Mouse (Mus musculus) layer of hippocampus, adult 11-12 months (tissue): Measurements from ENCODE around the gene Micu2.

ENCODE experiments used
- DNase-seq: peaks from one replicate; pipeline ENCODE4 v3.0.0; 2022; ENCODE audit warnings: low spot score

Gene Micu2

GRCm38 (mm10) chr14:57998526-57999401, at the start of gene Micu2:
Gene Micu2, minus strand, starts transcription at chr14:57999262.
- peak; percentile 83 for DNase-seq

- no peak for DNase-seq
These were observed 47.7 kb upstream of the Micu2 start for GRCm38 (mm10) chr14:58046639-58047284.

- DNase-seq, result no peak
These were observed 37.1 kb upstream of the Micu2 start for GRCm38 (mm10) chr14:58036174-58036573.

DNA sequence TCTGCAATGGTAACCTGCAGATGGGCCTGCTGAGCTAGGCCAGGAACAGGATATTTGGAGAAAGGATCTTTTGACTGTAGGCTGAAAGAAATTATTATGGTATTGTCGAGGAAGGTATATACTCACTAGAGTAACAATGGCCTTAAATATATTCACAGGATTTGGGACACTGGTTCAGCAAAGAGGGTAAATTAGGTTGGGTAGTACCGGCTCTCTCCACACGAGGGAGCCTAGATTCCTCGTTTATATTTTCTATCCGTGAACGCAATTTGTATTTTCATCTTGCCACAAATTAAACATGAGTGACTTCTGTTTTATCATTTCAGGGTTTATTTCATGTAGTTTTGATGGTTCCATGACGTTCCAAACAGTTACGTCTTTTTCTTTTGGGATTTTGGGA, 35.5 kb upstream of the Micu2 start:
- peak; percentile 77 for DNase-seq

DNA sequence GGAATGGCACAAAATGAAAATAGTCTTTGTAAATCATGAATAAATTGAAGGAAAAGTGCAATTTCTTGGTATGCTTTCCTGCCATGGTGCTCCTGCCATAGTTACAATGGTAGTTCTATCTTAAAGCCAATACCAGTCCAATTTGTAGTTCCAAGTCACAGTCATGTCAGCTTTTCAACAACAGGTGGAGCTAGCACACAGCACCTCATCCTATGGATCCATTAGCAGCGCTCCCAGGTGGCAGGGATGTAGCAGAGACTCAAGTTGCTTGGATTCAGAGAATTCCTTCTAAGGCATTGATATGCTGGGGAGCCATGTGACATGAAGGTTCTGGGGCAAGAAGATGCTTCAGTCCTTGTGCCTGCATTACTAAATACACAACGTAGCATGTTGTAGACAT, 19.8 kb upstream of the Micu2 start:
- DNase-seq, result no peak

DNA sequence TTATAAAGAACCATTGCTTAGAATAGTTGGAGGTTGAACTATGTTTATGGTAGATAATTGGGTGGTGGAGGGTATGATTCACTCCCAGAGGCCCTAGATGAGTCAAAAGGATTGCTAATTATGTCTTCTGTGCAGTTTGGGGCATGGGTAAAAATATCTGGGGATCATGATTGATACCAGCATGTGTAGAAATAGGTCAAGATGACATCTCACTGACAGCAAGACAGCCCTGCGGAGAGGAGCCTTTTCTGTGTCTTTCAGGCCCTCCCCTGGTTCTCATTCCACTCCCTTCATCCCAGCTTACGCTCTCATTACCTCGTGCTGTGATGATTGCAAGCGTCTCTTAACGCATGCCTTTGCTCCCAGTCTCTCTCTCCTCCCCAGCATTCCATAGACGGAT, 4.8 kb upstream of the Micu2 start:
- DNase-seq, result no peak

GRCm38 (mm10) chr14:58002161-58002560, 3.1 kb upstream of the Micu2 start:
- DNase-seq, result no peak

DNA sequence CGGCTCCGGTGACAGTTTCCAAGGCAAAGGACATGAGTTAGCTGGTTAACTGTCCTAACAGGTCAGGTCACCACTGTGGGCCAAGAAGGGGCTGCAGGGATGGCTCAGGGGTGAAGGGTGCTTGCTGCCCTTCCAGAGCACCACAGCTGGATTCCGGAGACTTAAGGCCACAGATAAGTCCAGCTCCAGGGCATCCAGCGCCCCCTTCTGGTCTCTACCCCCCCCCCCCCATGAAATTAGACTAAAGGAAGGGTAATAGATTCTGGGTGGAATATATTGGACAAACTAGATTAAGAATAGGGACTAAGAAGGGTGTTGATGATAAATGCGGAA, 306 bp upstream of the Micu2 start:
- no peak for DNase-seq

DNA sequence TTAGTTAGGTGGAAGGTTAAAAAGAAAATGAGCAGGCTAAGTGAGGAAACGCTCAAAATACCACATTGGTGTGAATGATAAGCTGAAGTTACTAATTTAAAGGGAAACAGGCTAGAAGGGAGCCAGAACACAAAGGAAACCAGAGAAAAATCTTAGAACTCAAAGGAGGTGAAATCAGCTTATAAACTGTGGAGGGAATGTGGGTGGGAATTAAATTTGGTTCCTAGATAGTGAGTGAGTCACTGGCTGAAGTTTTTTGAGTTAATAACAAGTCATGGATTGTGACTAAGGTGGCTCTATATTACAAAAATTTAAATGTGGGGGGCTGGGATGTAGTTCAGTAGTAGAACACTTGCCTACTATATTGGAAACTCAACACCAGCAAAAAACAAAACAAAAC, 1.6 kb downstream of the Micu2 start:
- no peak for DNase-seq

DNA sequence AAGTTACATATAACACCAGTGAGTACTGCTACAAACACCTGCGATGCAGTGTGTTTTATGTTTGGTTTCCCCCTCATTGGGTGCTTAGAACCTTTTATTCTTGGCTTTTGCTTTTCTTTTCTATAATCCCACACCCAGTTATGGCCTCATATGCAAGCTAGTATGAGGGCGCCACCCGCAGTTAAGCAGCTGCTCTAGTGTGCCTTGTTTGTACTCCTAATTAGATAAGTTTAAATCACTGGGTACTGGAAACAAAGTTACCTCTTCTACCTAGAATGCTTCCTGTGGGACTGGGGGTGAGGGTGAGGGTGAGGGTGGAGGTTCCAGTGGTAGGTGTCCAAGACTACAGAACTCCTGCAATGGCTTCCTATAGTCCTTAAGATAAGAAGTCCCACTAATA, 2.9 kb downstream of the Micu2 start:
- no peak for DNase-seq

GRCm38 (mm10) chr14:57991761-57992160, 7.3 kb downstream of the Micu2 start:
- DNase-seq, result no peak

DNA sequence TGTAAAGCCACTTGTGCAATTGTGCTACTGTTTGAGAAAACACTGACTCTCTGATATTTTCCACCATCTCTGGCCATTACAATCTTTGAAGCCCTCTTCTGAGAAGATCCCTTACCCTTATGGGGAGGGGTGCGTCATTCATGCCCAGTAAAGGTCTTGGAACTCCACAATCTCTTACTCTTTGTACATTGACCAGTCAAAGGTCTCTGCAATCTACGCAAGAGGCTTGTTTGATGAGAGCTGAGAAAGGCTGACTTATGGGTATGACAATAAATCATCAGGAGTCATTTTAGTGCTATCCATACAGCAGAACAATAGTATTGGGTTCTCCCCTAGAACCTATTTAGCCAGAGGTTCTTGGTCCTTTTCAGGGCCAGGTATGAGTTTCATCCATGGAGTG, 9.9 kb downstream of the Micu2 start:
- no peak for DNase-seq

- no peak for DNase-seq
These were observed 13.3 kb downstream of the Micu2 start for GRCm38 (mm10) chr14:57985780-57986179.

DNA sequence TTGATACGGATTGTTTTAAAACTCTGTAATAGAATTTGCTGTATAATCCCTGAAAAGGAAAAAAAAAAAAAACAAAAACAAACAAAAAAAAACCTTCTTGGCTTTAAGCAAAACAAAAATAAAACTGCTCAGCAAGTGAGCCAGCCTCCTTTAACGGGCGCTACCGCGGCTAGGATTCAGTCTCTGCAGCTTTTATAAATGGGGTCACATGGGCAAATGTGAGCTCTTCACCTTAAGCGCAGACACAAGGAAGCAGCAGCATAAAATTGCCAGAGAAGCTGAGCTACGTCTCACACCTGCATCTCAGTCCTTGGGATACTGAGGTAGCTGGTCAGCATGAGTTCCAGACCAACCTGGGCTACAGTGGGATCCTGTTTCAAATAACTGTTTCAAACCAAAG, 16.6 kb downstream of the Micu2 start:
- DNase-seq, result no peak

GRCm38 (mm10) chr14:57981720-57982418, 17.2 kb downstream of the Micu2 start:
- DNase-seq, result no peak

DNA sequence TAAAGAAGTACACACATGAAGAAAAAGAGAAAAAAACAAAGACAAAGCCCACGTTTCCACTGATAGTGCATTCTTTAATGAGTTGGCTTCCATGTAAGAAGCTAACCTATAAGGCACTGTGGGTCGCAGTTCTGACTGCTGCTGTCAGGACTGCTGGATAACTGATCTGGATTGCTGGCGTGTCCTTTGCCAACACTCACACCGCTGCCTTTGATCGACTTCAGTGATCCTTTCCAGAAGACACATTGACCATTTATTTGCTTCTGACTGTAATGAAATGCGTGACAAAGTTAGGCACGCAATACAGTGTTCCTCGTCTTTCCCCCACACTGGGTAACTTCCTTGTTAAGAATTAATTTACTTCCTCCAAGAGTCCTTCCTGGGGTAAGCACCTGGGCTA, 18.3 kb downstream of the Micu2 start:
- DNase-seq, result no peak

DNA sequence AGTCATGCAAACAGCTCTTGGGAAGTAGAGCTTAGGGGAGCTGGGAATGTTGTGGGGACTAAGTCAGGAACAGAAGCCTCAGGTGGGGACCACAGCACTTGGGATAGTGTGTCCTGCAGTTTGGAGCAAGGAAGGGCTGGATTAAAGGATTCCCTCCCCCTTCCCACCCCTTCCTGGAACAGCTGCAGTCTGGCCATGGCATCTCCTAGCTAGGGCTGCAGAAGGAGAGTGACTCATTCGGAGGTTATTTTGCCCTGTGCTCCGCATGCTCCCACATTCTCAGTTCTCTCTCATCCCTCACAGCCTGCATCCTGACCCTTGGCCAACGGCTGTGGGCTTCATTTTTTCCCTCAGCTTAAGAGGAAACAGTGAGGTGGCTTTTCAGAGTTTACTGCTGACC, 18.9 kb downstream of the Micu2 start:
- DNase-seq, result no peak

DNA sequence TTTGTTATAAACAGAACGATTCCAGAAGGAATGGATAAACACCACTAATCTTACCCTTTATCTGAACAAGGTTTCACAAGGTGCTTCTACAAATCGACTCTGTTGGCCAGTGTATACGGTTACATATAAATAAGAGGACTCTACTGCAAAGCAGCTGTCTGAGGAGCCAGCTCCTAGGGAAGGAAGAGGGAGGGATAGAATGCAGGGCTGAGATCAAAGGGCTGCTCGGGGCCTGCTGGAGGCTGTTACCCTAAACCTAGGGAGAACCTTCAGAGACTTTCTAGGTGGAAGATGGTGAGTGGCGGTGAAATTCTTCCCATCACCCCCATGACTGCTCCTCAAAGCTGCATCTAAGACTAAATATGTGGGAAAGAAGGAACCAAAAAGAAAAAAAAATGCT, 20.9 kb downstream of the Micu2 start:
- DNase-seq, result no peak

DNA sequence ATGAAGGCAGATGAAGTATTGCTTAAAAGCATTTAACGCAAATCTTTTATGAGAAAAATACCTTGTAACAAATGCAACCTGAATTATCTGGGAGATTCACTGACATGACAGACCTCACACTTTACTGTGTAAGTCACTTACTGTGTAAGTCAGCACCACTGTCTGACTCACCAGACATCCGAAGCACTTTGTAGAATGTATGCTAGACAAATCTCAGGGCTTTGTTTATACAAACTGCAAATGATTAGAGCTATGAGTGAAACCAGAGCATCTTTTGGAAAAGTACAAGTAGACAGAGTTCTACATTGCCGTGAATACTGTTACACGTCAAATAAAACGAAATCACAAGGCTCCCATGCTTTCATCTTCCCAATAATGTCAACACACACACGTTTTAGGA, 23.4 kb downstream of the Micu2 start:
- no peak for DNase-seq

DNA sequence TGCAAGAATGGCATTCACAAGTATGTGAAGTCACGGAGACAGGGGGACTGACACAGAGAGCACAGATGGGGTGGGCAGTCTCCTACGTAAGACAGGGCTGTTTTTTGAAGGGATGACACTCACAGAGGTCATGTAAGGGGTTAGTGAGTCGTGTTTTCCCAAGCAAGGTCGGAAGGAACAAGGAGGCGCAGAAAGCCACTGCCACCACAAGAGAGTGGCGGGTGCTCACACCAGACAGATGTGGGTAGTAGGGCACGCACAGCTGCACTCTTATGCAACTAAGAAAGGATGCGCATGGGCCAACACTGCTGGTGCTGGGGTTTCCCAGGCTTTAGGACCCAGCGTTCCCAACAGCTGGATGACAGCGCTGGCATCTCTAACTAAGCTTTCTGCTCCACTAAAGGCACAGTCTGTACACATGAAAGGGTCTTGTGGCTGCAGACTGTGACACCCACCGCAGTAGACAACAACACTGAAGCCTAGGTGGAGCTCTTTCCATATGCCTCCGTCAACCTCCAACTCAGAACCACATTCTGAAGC, 27.0 kb downstream of the Micu2 start:
- DNase-seq, result no peak

DNA sequence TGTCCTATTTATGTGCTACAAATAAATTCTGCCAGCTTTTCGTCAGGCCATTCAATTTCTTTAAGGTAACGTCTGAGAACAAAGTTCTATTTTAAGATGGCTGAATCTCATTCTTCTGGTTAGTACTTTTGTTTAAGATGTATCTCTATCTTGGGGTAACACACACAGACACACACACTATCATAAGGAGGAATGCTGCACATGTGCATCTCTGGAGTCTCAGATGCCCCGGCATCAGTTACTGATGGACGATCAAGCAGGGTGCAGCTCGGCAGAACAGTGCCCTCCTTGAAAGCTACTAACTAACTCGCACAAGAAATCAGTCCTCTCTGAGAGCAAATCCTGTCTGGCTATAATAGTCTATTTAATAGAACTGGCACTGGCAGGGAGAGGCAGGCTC, 30.2 kb downstream of the Micu2 start:
- DNase-seq, result no peak

DNA sequence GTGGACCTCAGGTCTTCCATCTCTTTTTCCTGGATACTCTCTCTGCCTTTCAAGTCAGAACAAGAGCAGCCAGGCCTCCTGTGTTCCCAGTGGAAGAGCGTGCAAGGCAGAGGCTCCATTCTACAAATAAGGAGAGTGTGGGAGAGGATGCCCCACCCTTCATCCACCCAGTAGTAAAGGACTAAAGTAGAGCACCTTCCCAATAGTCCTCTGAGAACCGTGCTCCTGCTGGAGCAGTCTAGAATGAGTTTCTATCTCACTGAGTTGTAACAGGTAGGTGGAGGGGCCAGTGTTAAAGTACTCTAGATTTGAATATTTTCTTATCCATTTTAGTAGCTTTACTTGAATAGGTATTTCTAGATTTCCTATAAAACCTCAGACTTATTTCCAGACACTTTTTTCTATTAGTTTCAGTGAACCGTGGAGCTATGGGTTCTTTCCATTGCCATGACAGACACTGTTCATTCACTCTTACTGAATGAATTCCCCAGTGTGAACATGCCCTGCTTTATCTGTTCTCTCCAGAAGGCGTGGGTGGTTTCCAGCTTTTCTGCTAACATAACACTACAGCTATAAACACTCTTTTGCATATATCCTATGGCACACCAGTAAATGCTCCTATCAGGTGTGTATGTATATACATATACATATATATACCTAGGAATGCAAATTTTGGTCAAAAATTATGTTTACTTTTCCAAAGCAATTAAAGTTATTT, 31.8 kb downstream of the Micu2 start:
- DNase-seq, result no peak
